Mouse (Mus musculus): Measurements from ENCODE around the gene Nhlh2. TPM values are rescaled to one million over a fixed set of nuclear protein-coding genes. Genes with fewer than 3 reads are reported as not detected.
A peak's percentile ranks its signal among the peaks of the same experiment; 100 is the strongest.

The Nhlh2 gene
- polyA plus RNA-seq, 1 experiment from 2014 or later: 173 TPM

DNA sequence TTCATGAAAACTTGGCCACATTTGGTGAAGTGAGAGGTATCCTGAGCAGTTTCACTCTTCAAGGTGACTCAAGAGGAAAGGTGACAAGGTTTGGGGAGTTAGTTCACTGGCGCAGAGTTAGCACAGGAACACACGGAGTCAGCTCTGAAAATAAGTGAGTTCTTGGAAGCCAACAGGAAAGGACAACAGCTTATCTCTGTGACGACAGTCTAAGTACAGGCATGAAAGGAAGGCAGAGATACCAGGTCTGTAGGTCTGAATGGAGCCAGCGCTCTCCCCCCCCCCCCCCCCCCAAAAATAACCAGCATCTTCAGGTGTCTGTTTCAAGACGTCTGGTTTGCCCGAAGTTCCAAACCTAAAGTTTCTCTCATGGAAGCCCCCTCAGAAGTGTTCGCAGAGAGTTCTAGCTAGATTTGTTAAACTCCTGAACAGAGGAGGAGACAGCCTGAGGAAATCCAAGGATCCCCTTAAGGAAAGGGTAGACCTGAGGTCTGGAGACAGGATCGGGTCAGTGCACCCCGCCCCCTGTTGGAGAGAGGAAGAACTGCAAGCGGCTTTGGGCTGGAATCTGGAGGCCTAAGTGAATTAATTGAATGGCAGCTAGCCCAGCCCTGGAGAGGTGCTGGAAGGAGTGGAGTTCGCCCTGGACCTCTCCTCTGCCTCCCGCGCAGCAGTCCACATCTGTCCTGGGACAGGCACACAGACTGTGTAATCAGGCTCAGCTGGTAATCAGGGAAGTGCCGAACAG is 52.2 kb downstream of the Nhlh2 start:
- no peak overlapping the region for H3K4me2 ChIP-seq (replicated peaks; ENCODE audit: low read depth, low read length)
- ATAC-seq (ENCODE audit: low FRiP score): peak; percentile 91
- no peak overlapping the region for H3K9ac ChIP-seq (ENCODE audit: low read depth, low read length)
- no peaks in the 10 kb centered on the region for H3K27me3 ChIP-seq (ENCODE audit: control insufficient read depth, insufficient read depth, low read length)
- H3K9me3 ChIP-seq (ENCODE audit: control insufficient read depth, low read length): no peaks in the 10 kb centered on the region
- 0 out of 2 replicates have a peak overlapping the region, but pooled peaks have one; percentile 74 for H3K27ac ChIP-seq (ENCODE audit: low read depth, low read length)
- peak; percentile 85 for DNase-seq (ENCODE audit: low spot score)
- WGBS: 42% methylated on average over 14 of the region's 14 CpGs
- 0 out of 2 replicates have a peak, but pooled peaks cover 2% of the 10 kb centered on the region for H3K4me1 ChIP-seq (replicated peaks; ENCODE audit: control insufficient read depth, insufficient read depth, low read length)
- H3K4me3 ChIP-seq (ENCODE audit: low read depth, low read length): no peak overlapping the region
- H3K36me3 ChIP-seq (ENCODE audit: control insufficient read depth, insufficient read depth, low read length): no peaks in the 10 kb centered on the region

GRCm38 (mm10) chr3:102062671-102063010 is 52.8 kb downstream of the Nhlh2 start:
- Histone ChIP-seq H3K4me3 (ENCODE audit: low read depth, low read length) (no peak overlapping the region), H3K4me1 (replicated peaks; ENCODE audit: control insufficient read depth, insufficient read depth, low read length) (0 out of 2 replicates have a peak, but pooled peaks cover 2% of the 10 kb centered on the region), H3K4me2 (replicated peaks; ENCODE audit: low read depth, low read length) (no peak overlapping the region), H3K27ac (ENCODE audit: low read depth, low read length) (peak overlapping the region; percentile 74), H3K27me3 (ENCODE audit: control insufficient read depth, insufficient read depth, low read length) (no peaks in the 10 kb centered on the region), H3K36me3 (ENCODE audit: control insufficient read depth, insufficient read depth, low read length) (no peaks in the 10 kb centered on the region), H3K9ac (ENCODE audit: low read depth, low read length) (no peak overlapping the region), H3K9me3 (ENCODE audit: control insufficient read depth, low read length) (no peaks in the 10 kb centered on the region)
- no peak for DNase-seq (ENCODE audit: low spot score)
- no peak for ATAC-seq (ENCODE audit: low FRiP score)
- 28% methylated on average over 8 of the region's 8 CpGs for WGBS

DNA sequence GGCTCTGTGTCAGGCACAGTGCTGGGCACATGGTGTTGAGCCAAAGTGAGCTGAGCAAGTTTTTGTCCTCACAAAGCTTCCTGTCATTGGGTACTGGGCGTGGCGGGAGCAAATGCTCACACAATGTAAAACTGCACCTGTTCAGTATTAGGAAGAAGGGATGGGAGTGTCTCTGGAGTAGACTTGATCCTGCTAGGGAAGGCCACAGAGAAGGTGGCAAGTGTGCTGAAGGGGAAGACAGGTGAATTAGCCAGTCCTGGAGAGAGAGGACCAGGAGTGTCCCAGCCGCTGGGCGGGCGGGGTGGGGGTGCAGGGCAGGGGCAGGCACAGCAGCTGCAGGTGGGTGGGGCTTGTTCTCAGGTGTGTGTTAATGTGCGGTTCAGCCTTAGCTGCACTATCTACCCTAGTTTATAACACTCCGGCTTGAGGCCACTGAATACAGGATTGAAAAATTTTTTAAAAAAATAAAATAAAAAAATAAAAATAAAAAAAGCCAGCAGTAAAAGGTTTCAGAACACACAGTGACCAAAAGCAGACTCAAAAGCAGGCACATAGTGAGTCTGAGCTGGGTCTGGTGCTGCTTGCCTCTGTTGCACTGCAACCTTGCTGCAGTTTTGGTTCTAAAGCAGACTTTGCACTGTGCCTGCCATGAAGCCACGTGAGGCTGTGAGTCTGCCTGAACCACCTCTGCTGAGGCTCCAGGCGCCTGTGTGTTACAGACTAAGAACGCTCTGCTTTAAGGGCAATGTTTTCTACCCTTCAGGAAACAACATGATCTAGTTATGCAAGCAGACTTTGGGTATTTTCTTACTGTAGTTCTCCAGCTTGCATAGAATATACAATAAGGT is 53.6 kb downstream of the Nhlh2 start:
- H3K9ac ChIP-seq (ENCODE audit: low read depth, low read length): no peak overlapping the region
- H3K4me2 ChIP-seq (replicated peaks; ENCODE audit: low read depth, low read length): no peak overlapping the region
- ATAC-seq (ENCODE audit: low FRiP score): peak; percentile 11; the same call in 1 of the 2 replicates
- peak overlapping the region; percentile 74; the same call in 1 of the 2 replicates for H3K27ac ChIP-seq (ENCODE audit: low read depth, low read length)
- H3K27me3 ChIP-seq (ENCODE audit: control insufficient read depth, insufficient read depth, low read length): no peaks in the 10 kb centered on the region
- WGBS: 77% methylated on average over 10 of the region's 10 CpGs
- no peaks in the 10 kb centered on the region for H3K36me3 ChIP-seq (ENCODE audit: control insufficient read depth, insufficient read depth, low read length)
- H3K9me3 ChIP-seq (ENCODE audit: control insufficient read depth, low read length): no peaks in the 10 kb centered on the region
- DNase-seq (ENCODE audit: low spot score): no peak
- no peak overlapping the region for H3K4me3 ChIP-seq (ENCODE audit: low read depth, low read length)
- H3K4me1 ChIP-seq (replicated peaks; ENCODE audit: control insufficient read depth, insufficient read depth, low read length): 0 out of 2 replicates have a peak, but pooled peaks cover 2% of the 10 kb centered on the region

- H3K36me3 ChIP-seq (ENCODE audit: control insufficient read depth, insufficient read depth, low read length): no peaks in the 10 kb centered on the region
- H3K4me3 ChIP-seq (ENCODE audit: low read depth, low read length): no peak overlapping the region
- H3K4me1 ChIP-seq (replicated peaks; ENCODE audit: control insufficient read depth, insufficient read depth, low read length): 0 out of 2 replicates have a peak, but pooled peaks cover 2% of the 10 kb centered on the region
- no peak overlapping the region for H3K27ac ChIP-seq (ENCODE audit: low read depth, low read length)
- H3K27me3 ChIP-seq (ENCODE audit: control insufficient read depth, insufficient read depth, low read length): no peaks in the 10 kb centered on the region
- DNase-seq (ENCODE audit: low spot score) (no peak), ATAC-seq (ENCODE audit: low FRiP score) (no peak)
- no peaks in the 10 kb centered on the region for H3K9me3 ChIP-seq (ENCODE audit: control insufficient read depth, low read length)
- WGBS: 79% methylated on average over 6 of the region's 6 CpGs
- H3K9ac ChIP-seq (ENCODE audit: low read depth, low read length): no peak overlapping the region
- H3K4me2 ChIP-seq (replicated peaks; ENCODE audit: low read depth, low read length): no peak overlapping the region
Measured at GRCm38 (mm10) chr3:102064566-102064965, 54.7 kb downstream of the Nhlh2 start.

Other genes starting within 250 kb of the Nhlh2 start
- gene Mab21l3, start 161.1 kb upstream of the Nhlh2 start, polyA plus RNA-seq (2014; fragmentation: Nextera tagmentation; extraction: Ambion mirVana): 0.31 and 0.59 TPM in 2 replicates
- 8.4 and 10.1 TPM in 2 replicates for gene Slc22a15, start 85.6 kb upstream of the Nhlh2 start, polyA plus RNA-seq (2014; fragmentation: Nextera tagmentation; extraction: Ambion mirVana)
- gene Casq2, start 76.3 kb downstream of the Nhlh2 start, polyA plus RNA-seq (2014; fragmentation: Nextera tagmentation; extraction: Ambion mirVana): 0.76 and 2.1 TPM in 2 replicates
- 10.9 and 12.3 TPM in 2 replicates for gene Vangl1, start 194.6 kb downstream of the Nhlh2 start, polyA plus RNA-seq (2014; fragmentation: Nextera tagmentation; extraction: Ambion mirVana)